Mouse (Mus musculus) embryonic facial prominence, embryonic 14.5 days (tissue): ENCODE measurements around the gene Stab2. TPM values are rescaled to one million over a fixed set of nuclear protein-coding genes. Genes with fewer than 3 reads are reported as not detected.

ENCODE experiments used
- ATAC-seq: fragments of 200-750 bp; cut with Nextera tagmentation; 2 replicates; pipeline ENCODE4 v1.8.0; 2017; ENCODE audit warnings: low read depth, moderate number of reproducible peaks, moderate TSS enrichment
- DNase-seq: peaks from one replicate; pipeline ENCODE4 v3.0.0-alpha.2; 2015; ENCODE audit warnings: low spot score
- H3K27ac ChIP-seq: fragments of 300-500 bp; sonication (generic); replicated peaks from 2 replicates; pipeline ENCODE4 v1.5.1; 2014; ENCODE audit warnings: low read depth, mild to moderate bottlenecking, low read length, moderate library complexity
- H3K27me3 ChIP-seq: fragments of 300-500 bp; sonication (generic); replicated peaks from 2 replicates; pipeline ENCODE4 v1.6.1; 2014; ENCODE audit warnings: low read length; ENCODE audit not compliant: control insufficient read depth, insufficient read depth
- H3K36me3 ChIP-seq: fragments of 300-500 bp; sonication (generic); 2 replicates; pipeline ENCODE4 v1.6.1; 2014; ENCODE audit warnings: low read length, mixed read lengths; ENCODE audit not compliant: control insufficient read depth, insufficient read depth
- H3K4me1 ChIP-seq: fragments of 300-500 bp; sonication (generic); 2 replicates; pipeline ENCODE4 v1.6.1; 2014; ENCODE audit warnings: antibody characterized with exemption, low read length; ENCODE audit not compliant: control insufficient read depth, insufficient read depth
- H3K4me2 ChIP-seq: fragments of 300-500 bp; sonication (generic); 2 replicates; pipeline ENCODE4 v1.6.1; 2014; ENCODE audit warnings: low read depth, mild to moderate bottlenecking, low read length, moderate library complexity, mixed read lengths
- H3K4me3 ChIP-seq: fragments of 300-500 bp; sonication (generic); 2 replicates; pipeline ENCODE4 v1.5.1; 2014; ENCODE audit warnings: low read depth, mild to moderate bottlenecking, low read length
- H3K9ac ChIP-seq: fragments of 300-500 bp; sonication (generic); 2 replicates; pipeline ENCODE4 v1.6.1; 2014; ENCODE audit warnings: low read depth, mild to moderate bottlenecking, low read length, moderate library complexity, mixed read lengths
- H3K9me3 ChIP-seq: fragments of 300-500 bp; sonication (generic); 2 replicates; pipeline ENCODE4 v1.6.1; 2016; ENCODE audit warnings: low read length; ENCODE audit not compliant: control insufficient read depth
- WGBS: fragments of 180-500 bp; shearing (Covaris S2); extraction: QIAGEN DNeasy Blood & Tissue Kit; methylation state at CpG from one replicate; pipeline ENCODE4 v1.1.7; 2014; 5-methylcytosine and 5-hydroxymethylcytosine counted together
- polyA plus RNA-seq: library from polyadenylated mRNA; unstranded; fragments of >200 nt; fragmentation: Nextera tagmentation; extraction: Ambion mirVana; gene quantifications from 2 replicates; pipeline ENCODE4 v1.2.1, GENCODE M21; 2014

Gene Stab2
- polyA plus RNA-seq, 1 experiment from 2014 or later, result 0.31 TPM

- Histone ChIP-seq H3K9ac (no peak overlapping the region), H3K9me3 (no peaks in the 10 kb centered on the region), H3K4me1 (peaks cover 8% of the 10 kb centered on the region; the same call in 1 of the 2 replicates), H3K27me3 (no peaks in the 10 kb centered on the region), H3K4me2 (no peak overlapping the region), H3K27ac (no peak overlapping the region), H3K36me3 (peaks cover 4% of the 10 kb centered on the region; the same call in 1 of the 2 replicates), H3K4me3 (no peak overlapping the region)
- ATAC-seq (no peak), DNase-seq (no peak)
- WGBS, result 79% methylated on average over 7 of the region's 7 CpGs
Measured at GRCm38 (mm10) chr10:86821014-86821413, 186.8 kb downstream of the Stab2 start.

GRCm38 (mm10) chr10:86819649-86820165 is 188.1 kb downstream of the Stab2 start:
- Histone ChIP-seq H3K36me3 (0 out of 2 replicates have a peak, but pooled peaks cover 4% of the 10 kb centered on the region), H3K27ac (no peak overlapping the region), H3K27me3 (no peaks in the 10 kb centered on the region), H3K9me3 (no peaks in the 10 kb centered on the region), H3K4me2 (no peak overlapping the region), H3K9ac (no peak overlapping the region), H3K4me1 (peaks cover 8% of the 10 kb centered on the region; the same call in 1 of the 2 replicates), H3K4me3 (no peak overlapping the region)
- WGBS, result 30% methylated on average over 8 of the region's 8 CpGs
- ATAC-seq, result peak; percentile 67; the same call in 1 of the 2 replicates
- DNase-seq, result peak; percentile 51

- H3K4me3 ChIP-seq, result no peak overlapping the region
- H3K36me3 ChIP-seq, result no peaks in the 10 kb centered on the region
- no peaks in the 10 kb centered on the region for H3K9me3 ChIP-seq
- DNase-seq (no peak), ATAC-seq (no peak)
- no peak overlapping the region for H3K9ac ChIP-seq
- H3K4me2 ChIP-seq, result no peak overlapping the region
- H3K27ac ChIP-seq, result no peak overlapping the region
- H3K4me1 ChIP-seq, result peaks cover 8% of the 10 kb centered on the region; the same call in 1 of the 2 replicates
- H3K27me3 ChIP-seq, result no peaks in the 10 kb centered on the region
- WGBS, result 65% methylated on average over 7 of the region's 7 CpGs
Measured at GRCm38 (mm10) chr10:86815133-86815532, 192.7 kb downstream of the Stab2 start.

GRCm38 (mm10) chr10:86814292-86815131 is 193.3 kb downstream of the Stab2 start:
- ATAC-seq, result peak; percentile 58
- no peaks in the 10 kb centered on the region for H3K9me3 ChIP-seq
- 49% methylated on average over 19 of the region's 19 CpGs for WGBS
- H3K9ac ChIP-seq, result no peak overlapping the region
- H3K36me3 ChIP-seq, result no peaks in the 10 kb centered on the region
- no peak overlapping the region for H3K4me3 ChIP-seq
- H3K4me1 ChIP-seq, result peaks cover 3% of the 10 kb centered on the region; the same call in 1 of the 2 replicates
- no peak for DNase-seq
- H3K4me2 ChIP-seq, result no peak overlapping the region
- peak overlapping the region; percentile 7; the same call in 1 of the 2 replicates for H3K27ac ChIP-seq
- H3K27me3 ChIP-seq, result no peaks in the 10 kb centered on the region

- WGBS, result 84% methylated on average over 5 of the region's 5 CpGs
- Histone ChIP-seq H3K27me3 (no peaks in the 10 kb centered on the region), H3K4me3 (no peak overlapping the region), H3K9ac (no peak overlapping the region), H3K27ac (no peak overlapping the region), H3K4me2 (no peak overlapping the region), H3K9me3 (no peaks in the 10 kb centered on the region), H3K36me3 (no peaks in the 10 kb centered on the region), H3K4me1 (peaks cover 4% of the 10 kb centered on the region)
- ATAC-seq, result no peak
- no peak for DNase-seq
Measured at GRCm38 (mm10) chr10:86810612-86811011, 197.2 kb downstream of the Stab2 start.

- Histone ChIP-seq H3K4me1 (peaks cover 4% of the 10 kb centered on the region), H3K9me3 (no peaks in the 10 kb centered on the region), H3K4me3 (no peak overlapping the region), H3K27me3 (no peaks in the 10 kb centered on the region), H3K4me2 (no peak overlapping the region), H3K27ac (no peak overlapping the region), H3K9ac (no peak overlapping the region), H3K36me3 (no peaks in the 10 kb centered on the region)
- no peak for ATAC-seq
- DNase-seq, result no peak
- WGBS, result 75% methylated on average over 9 of the region's 9 CpGs
Measured at GRCm38 (mm10) chr10:86810000-86810399, 197.8 kb downstream of the Stab2 start.

- DNase-seq (no peak), ATAC-seq (peak; percentile 61; the same call in 1 of the 2 replicates)
- Histone ChIP-seq H3K9ac (no peak overlapping the region), H3K27me3 (no peaks in the 10 kb centered on the region), H3K27ac (no peak overlapping the region), H3K4me2 (no peak overlapping the region), H3K9me3 (no peaks in the 10 kb centered on the region), H3K4me1 (peaks cover 4% of the 10 kb centered on the region), H3K36me3 (no peaks in the 10 kb centered on the region), H3K4me3 (no peak overlapping the region)
- 72% methylated on average over 15 of the region's 15 CpGs for WGBS
Measured at GRCm38 (mm10) chr10:86808013-86808758, 199.6 kb downstream of the Stab2 start.

- 89% methylated on average over 1 of the region's 1 CpGs for WGBS
- DNase-seq (no peak), ATAC-seq (no peak)
- no peak overlapping the region for H3K4me3 ChIP-seq
- H3K4me2 ChIP-seq, result no peak overlapping the region
- H3K9me3 ChIP-seq, result no peaks in the 10 kb centered on the region
- no peak overlapping the region for H3K27ac ChIP-seq
- H3K27me3 ChIP-seq, result no peaks in the 10 kb centered on the region
- no peaks in the 10 kb centered on the region for H3K36me3 ChIP-seq
- H3K9ac ChIP-seq, result no peak overlapping the region
- H3K4me1 ChIP-seq, result peaks cover 4% of the 10 kb centered on the region
Measured at GRCm38 (mm10) chr10:86807362-86807761, 200.5 kb downstream of the Stab2 start.
